Mouse (Mus musculus): ENCODE data around the gene Dhh.

The Dhh gene

DNA sequence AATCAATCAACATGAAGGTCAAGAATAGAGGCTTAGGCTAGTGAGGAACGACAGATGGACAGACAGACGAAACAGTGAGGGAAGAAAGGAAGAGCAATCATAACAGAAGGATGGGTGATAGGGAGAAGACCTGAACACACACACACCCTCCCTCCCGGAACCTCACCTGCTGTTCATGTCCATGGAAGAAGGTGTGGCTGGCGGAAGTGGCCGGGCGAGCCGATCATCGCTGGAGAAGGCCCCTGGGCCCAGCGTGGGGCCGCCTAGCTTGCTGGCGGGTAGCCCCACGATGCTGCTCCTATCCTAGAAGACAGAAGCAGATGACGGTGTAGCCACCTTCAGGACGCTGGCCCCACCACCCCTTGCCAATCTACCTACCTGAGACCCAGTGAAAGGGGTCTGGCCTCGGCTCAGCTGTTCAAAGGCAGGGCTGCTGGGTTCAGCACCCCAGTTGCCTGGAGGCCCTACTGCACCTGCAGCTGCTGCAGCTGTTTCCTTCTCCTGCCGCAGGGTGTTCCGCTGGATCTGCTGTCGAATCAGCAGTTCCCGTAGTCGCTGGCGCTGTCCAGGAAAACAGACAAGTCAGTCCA is 47.0 kb downstream of the Dhh start:
- DNase-seq (ENCODE audit: low spot score) = peak; percentile 6

DNA sequence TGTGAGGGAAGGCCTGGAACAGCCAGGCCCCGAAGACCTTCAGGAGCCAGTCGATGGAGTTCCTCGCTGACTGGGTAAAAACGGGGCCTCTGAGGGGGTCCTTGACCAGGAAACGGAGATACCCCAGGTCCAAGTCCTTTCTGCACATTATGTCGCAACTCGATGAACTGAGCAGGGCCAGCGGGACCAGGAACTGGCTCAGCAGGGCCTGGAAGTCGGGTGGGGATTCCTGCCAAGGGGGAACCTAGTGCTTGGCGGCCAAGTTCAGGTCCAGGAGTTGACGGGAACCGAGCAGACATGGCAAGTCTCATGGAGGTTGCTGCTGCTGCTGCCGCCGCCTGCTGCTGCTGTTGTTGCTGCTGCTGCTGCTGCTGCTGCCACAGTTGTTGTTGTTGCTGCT is 47.7 kb downstream of the Dhh start:
- peak; percentile 22 for DNase-seq (ENCODE audit: low spot score)

DNA sequence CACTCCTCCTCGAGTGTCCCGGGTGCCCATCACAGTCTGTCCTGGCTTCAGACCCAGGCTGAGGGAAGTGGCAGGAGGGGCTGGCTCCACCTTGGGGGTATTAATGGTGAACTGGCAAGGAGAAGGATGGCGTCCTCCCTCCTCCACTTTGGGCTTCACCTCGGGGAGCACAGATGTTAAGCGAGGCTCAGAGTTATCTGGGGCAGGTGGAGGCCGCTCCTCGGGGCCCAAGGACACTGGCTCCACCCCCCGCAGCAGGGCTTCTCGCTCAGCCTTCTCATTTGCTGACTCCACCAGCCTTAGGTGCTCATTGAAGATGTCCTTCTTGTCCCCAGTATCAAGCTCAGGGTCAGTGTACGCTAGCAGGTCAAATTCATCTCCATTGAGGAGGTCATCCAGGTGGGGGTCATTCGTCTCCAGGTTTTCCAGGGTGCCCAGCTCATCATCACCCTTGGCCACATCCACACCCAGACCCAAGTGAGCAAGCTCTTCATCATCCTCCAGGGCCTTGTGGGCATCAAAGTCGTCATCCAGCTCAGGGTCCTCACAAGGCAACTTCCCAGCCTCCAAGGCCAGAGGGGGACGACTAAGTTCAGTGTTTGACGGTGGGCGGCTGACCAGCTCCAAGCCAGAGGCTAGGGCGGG is 48.3 kb downstream of the Dhh start:
- DNase-seq (ENCODE audit: low spot score) = peak; percentile 16

DNA sequence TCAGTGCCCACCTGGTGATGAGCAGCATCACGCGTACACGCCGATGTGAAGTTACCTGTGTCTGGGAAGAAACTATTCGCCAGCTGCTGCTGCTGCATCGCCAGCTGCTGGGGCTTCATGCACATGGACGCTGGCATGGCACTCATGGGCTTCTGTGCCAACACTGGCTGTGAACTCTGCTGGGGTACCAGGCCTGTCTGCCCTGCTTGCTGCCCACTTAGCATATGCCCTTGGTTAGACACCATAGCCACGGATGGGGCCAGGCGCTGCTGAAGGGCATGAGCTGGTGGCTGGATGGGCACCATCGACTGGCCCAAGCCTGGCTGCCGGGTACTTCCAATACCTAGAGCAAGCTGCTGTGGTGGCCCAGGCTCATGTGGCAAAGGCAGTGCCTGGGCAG is 49.2 kb downstream of the Dhh start:
- DNase-seq (ENCODE audit: low spot score) = no peak

DNA sequence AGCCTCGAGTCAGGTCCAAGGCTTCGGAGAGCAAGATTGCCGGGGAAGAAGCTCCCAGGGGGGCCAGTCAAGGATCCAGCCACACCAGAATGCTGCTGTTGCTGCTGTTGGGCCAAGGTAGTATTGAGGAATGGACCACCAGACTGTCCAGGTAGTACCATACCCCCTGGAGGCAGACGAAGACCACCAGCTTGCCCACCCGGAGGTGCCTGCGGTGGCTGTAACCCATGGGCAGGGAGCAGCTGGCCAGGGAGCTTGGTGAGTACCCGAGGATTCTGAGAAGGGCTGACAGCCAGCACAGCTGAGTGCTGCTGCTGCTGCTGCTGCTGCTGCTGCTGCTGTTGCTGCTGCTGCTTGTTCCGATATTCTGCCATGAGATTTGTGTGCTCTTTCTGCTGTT is 52.2 kb downstream of the Dhh start:
- DNase-seq (ENCODE audit: low spot score) = no peak

DNA sequence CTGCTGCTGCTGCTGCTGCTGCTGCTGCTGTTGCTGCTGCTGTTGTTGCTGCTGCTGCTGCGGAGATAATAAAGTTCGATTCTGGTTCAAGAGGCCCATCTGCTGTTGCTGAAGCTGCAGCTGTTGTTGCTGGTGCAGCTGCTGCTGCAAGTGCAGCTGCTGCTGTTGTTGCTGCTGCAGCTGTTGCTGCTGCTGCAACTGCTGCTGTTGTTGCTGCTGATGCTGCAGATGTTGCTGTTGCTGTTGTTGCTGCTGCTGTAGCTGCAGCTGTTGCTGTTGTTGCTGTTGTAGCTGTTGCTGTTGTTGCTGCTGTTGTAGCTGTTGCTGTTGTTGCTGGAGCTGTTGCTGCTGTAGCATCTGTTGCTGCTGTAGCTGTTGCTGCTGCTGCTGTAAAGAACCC is 53.2 kb downstream of the Dhh start:
- no peak for DNase-seq (ENCODE audit: low spot score)

DNA sequence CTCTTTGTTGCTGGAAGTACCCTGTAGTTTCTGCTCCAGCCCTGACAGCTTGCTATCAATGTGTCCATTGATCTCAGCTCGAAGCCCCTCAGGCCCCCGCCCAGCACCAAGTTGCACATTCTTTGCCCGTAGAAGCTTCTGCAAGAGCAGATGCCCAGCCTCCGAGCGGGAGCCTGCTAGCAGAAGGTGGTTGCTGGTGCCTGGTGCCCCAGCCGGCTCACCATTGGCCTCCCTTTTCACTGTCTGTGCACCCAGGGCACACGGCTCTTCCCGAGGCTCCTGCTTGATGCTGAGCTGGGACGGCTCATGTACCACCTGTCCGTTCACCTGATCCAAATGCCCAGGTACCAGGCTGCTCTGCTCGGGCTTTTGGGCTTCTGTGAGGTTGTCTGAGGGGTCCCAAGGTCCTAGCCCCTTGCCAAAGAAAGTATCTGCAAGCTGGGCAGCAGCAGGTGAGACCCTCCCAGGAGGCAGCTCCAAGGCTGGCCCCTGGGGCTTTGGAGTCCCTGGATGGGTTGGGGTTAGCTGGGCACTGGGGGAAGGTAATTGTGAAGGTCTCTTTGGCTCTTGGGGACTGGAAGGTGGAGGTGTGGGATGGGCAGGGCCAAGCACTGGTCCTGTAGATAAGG is 54.6 kb downstream of the Dhh start:
- no peak for DNase-seq (ENCODE audit: low spot score)

Data from ovary, postnatal 36 days (tissue).